Mouse (Mus musculus) forebrain, embryonic 12.5 days (tissue): ENCODE data around the gene Apol7b. TPM values are rescaled to one million over a fixed set of nuclear protein-coding genes. Genes with fewer than 3 reads are reported as not detected.
"Not testable (repeated sequence)": the region's sequence is repeated elsewhere in the genome, so short reads cannot be mapped to it uniquely, and the experiment has no call there.

Experiments used
- ATAC-seq: fragments of 200-750 bp; cut with Nextera tagmentation; 2 replicates; pipeline ENCODE4 v1.8.0; 2017; ENCODE audit warnings: moderate TSS enrichment; ENCODE audit not compliant: low FRiP score
- H3K27ac ChIP-seq: fragments of 300-500 bp; sonication (generic); 2 replicates; pipeline ENCODE4 v1.5.1; 2016; ENCODE audit warnings: mild to moderate bottlenecking
- H3K27me3 ChIP-seq: fragments of 300-500 bp; sonication (generic); 2 replicates; pipeline ENCODE4 v1.6.1; 2016; ENCODE audit warnings: mild to moderate bottlenecking
- H3K36me3 ChIP-seq: fragments of 300-500 bp; sonication (generic); replicated peaks from 2 replicates; pipeline ENCODE4 v1.6.1; 2016; ENCODE audit warnings: mild to moderate bottlenecking
- H3K4me1 ChIP-seq: fragments of 300-500 bp; sonication (generic); 2 replicates; pipeline ENCODE4 v1.6.1; 2016
- H3K4me2 ChIP-seq: fragments of 300-500 bp; sonication (generic); 2 replicates; pipeline ENCODE4 v1.6.1; 2016; ENCODE audit warnings: mild to moderate bottlenecking, moderate library complexity
- H3K4me3 ChIP-seq: fragments of 300-500 bp; sonication (generic); replicated peaks from 2 replicates; pipeline ENCODE4 v1.5.1; 2016; ENCODE audit warnings: mild to moderate bottlenecking
- H3K9ac ChIP-seq: fragments of 300-500 bp; sonication (generic); 2 replicates; pipeline ENCODE4 v1.6.1; 2016; ENCODE audit warnings: mild to moderate bottlenecking
- H3K9me3 ChIP-seq: fragments of 300-500 bp; sonication (generic); 2 replicates; pipeline ENCODE4 v1.6.1; 2016
- WGBS: fragments of 180-500 bp; shearing (Covaris S2); methylation state at CpG from one replicate; pipeline ENCODE4 v1.1.7; 2016; 5-methylcytosine and 5-hydroxymethylcytosine counted together
- polyA plus RNA-seq: library from polyadenylated mRNA; unstranded; fragments of >200 nt; fragmentation: Nextera tagmentation; extraction: Ambion mirVana; gene quantifications from 2 replicates; pipeline ENCODE4 v1.2.1, GENCODE M21; 2016

Apol7b gene
- polyA plus RNA-seq, 1 experiment from 2014 or later: not detected

DNA sequence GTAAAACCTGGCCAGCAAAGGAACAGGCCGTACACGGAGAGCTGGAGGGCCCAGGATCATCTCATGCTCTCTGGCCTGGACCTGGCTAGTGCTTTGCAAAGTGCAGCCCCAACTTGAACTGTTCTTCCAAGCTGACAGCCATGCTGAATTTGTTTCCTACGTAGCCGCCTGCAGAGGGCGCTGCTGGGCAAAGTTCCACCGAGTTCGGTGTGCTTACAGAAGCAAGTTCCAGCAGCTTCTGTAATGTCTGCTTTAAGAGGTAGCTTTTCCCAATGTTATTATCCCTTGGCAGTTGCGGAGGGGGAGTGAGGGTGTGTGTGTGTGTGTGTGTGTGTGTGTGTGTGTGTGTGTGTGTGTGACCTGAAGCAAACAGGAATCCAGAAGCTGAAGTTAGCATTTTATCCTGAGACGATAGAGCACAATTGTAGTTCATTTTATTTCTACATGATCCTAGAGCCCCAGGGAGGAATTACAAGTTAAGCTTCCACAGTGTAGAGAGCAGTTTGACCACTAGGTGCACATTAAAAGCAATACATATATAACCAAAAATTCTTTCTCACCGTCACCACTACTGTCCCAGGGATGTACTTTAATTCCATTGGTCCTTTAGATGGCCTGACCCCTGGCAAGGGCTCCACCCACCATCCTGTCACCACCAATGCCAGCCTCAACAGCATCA, 30.5 kb downstream of the Apol7b start:
- not testable (repeated sequence) for H3K27ac ChIP-seq, ATAC-seq, H3K4me1 ChIP-seq, H3K9me3 ChIP-seq, H3K27me3 ChIP-seq, H3K9ac ChIP-seq, H3K36me3 ChIP-seq, H3K4me2 ChIP-seq, H3K4me3 ChIP-seq
- 12% methylated on average over 5 of the region's 10 CpGs for WGBS

DNA sequence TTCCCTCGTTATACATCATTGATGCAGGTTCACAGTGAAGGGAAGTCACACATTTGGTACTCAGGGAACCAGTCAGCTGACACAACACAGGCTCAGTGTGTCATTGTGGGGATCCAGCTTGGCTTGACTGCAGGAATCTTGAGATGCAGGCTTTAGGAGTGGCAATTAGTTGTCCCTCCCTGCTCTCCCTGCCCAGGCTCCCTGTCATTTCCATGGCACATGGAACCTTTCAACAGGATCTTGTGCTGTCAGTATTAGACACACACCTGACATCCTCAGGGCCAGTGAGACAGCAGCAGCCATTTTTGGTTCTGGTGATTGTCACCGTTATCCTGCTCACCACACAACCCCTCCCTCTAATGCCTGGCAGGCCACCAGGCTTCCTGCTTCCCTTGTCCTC, 31.6 kb downstream of the Apol7b start:
- not testable (repeated sequence) for H3K4me1 ChIP-seq, H3K36me3 ChIP-seq, H3K27ac ChIP-seq, H3K4me3 ChIP-seq, H3K9ac ChIP-seq, H3K4me2 ChIP-seq, H3K9me3 ChIP-seq, ATAC-seq, H3K27me3 ChIP-seq
- 78% methylated on average over 2 of the region's 2 CpGs for WGBS

DNA sequence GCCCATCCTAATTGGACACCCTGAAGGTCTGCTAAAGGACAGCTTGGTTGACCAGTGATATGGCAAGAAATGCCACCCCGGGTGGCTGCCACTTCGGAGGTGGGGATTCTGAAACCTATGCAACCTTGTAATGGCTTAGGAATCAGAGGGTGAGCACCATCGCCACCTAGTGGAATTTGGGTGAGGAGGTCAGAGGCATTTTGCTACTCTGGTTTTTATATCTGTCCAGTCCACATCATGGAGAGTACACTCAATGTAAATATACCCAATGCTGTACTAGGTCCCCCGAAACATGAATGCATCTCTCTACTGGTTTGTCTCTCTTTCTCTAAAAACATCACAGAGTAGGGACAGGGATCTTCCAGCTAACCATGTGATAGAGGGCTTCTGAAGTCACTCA, 34.6 kb downstream of the Apol7b start:
- H3K9ac ChIP-seq, H3K4me3 ChIP-seq, ATAC-seq, H3K9me3 ChIP-seq, H3K27ac ChIP-seq, H3K4me1 ChIP-seq, H3K27me3 ChIP-seq, H3K36me3 ChIP-seq, H3K4me2 ChIP-seq: not testable (repeated sequence)
- 36% methylated on average over 4 of the region's 4 CpGs for WGBS

DNA sequence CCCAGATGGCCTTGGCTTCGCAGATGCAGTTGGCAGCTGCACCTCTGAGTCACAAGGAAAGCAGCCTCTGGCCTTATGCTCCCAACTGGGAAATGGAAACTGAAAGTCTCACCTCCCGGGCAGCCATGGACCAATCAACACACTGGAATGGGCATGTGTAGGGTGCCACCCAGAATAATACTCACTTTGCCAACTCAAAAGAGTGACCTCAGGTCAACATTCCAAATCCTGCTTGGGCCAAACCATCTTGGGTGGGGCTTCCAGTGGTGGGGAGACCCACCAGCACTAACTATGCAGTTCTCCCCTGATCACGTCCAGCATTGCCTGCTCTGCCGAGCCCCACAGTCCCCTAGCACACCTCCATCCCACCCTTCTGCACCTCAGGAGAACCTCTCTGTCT, 36.3 kb downstream of the Apol7b start, which contains the start of gene Apol9a:
Gene Apol9a (minus strand): TSS at position 101 of the 400 bp plus-strand sequence.
- WGBS: 90% methylated on average over 1 of the region's 4 CpGs
- H3K9ac ChIP-seq, H3K36me3 ChIP-seq, H3K9me3 ChIP-seq, H3K4me2 ChIP-seq, H3K27me3 ChIP-seq, H3K4me3 ChIP-seq, H3K4me1 ChIP-seq, H3K27ac ChIP-seq, ATAC-seq: not testable (repeated sequence)

DNA sequence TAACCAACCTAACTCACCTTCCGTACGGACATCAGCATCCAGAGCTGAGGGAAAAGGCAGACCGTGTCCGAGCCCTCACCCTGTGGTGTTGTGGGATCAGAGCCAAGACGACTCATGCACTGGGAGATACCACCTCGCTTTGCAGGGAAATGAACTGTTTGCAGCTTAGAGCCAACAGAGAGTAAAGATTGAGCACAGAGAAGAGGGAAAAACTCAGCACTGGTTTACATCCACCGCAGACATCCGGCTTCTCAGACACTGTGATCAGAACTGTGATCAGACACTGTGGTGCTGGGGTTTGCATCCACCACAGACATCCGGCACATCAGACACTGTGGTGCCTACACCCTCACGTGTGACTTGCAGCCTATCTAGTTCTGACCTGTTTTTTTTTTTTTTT, 40.9 kb downstream of the Apol7b start:
- not testable (repeated sequence) for H3K9ac ChIP-seq, H3K9me3 ChIP-seq, H3K36me3 ChIP-seq, H3K4me3 ChIP-seq, ATAC-seq, H3K4me1 ChIP-seq, H3K4me2 ChIP-seq, H3K27ac ChIP-seq, H3K27me3 ChIP-seq
- 86% methylated on average over 10 of the region's 10 CpGs for WGBS

DNA sequence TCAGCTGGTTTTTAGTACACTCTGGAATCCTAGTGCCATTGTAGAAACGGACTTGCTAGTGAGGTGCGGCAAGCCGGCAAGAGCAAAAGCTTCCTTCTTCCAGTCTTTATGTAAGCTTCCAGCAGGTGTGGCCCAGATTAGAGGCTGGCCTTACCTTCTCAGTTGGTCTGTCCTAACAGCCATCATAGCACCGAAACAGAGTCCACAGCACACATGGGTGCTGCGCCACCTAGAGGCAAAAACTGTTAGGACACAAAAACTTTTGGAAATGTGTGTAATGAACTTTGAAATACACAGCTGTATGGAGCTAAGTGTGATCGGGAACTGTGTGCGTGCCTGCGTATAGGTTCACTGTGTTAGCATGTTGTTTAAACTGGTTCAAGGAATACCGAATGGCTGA, 48.3 kb downstream of the Apol7b start, which contains the start of gene Apol7a:
Gene Apol7a (minus strand): TSS at position 84 of the 400 bp plus-strand sequence.
- H3K9ac ChIP-seq, H3K27me3 ChIP-seq, H3K4me2 ChIP-seq, ATAC-seq, H3K4me3 ChIP-seq, H3K27ac ChIP-seq, H3K9me3 ChIP-seq, H3K36me3 ChIP-seq, H3K4me1 ChIP-seq: not testable (repeated sequence)
- 61% methylated on average over 9 of the region's 9 CpGs for WGBS

DNA sequence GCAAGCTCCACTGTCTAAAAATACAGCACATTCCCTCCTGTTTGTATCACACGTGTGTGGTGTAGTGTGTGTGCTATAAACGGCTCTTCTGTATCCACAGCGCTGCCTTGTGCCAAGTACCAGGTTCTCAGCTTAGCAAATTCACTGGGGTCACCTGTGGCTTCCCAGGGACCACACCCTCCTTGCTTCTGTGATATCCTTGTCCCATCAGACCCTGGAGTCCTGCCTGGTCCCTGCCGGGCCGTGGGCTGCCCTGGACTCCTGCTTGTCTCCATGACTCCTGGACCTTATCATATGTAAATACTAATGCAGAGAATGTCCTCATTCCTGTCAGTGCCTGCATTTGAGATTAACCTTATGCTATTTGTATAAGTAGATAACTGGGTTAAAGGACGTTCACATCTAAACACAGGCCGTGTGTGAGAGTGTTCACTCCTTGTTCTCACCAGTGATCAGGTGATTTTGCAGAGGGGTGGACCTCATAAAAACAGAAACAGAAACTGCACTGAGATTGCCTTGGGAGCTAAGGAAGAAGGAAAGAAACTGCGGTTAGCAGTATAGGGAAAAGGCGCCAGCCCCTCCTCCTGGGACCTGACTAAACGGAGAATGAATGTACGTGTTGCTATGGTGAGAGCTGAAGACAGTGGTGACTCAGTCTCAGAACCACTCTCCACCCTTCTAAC, 49.7 kb downstream of the Apol7b start:
- 80% methylated on average over 11 of the region's 11 CpGs for WGBS
- ATAC-seq, H3K4me2 ChIP-seq, H3K27me3 ChIP-seq, H3K9me3 ChIP-seq, H3K9ac ChIP-seq, H3K36me3 ChIP-seq, H3K4me3 ChIP-seq, H3K4me1 ChIP-seq, H3K27ac ChIP-seq: not testable (repeated sequence)

DNA sequence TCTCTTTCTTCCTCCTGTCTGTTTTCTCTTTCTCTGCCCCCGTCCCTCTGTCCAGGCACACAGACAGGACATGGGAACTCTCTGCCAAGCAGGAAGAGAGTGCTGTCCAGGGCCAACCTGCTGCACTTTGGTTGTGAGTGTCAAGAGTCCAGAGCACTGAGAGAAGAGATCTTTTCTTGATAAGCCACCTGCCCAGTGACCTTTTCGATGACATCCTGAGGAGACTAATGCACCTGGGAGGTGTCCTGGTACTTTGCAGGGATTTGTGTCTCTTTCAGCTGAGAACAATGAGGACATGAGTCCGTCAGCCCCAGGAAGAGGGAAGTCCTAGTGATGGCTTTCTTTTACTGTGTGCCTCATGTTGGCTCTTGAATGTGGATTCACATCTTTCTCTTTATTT, 53.5 kb downstream of the Apol7b start:
- H3K4me3 ChIP-seq, H3K36me3 ChIP-seq, H3K27me3 ChIP-seq, ATAC-seq, H3K27ac ChIP-seq, H3K9ac ChIP-seq, H3K4me1 ChIP-seq, H3K9me3 ChIP-seq, H3K4me2 ChIP-seq: not testable (repeated sequence)
- 75% methylated on average over 3 of the region's 3 CpGs for WGBS

DNA sequence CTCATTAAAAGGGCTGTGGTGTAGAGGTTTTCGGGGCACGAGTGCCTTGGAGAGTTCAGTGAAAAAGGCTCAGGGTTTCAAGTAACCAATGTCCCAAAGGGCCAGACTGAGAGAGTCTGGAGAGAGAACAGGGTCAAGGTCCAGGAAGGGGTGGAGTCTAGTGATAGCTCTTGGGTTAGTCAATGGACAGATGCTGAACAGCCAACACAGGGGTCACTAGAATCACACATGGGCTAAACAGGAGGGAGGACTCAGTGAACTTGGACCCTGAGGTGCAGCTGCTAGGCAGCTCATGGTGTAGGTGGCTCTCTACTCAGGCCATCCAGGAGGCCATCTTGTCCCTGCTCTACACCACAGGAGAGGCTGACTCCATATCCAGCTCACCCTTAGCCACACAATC, 59.8 kb downstream of the Apol7b start:
- no peak overlapping the region for H3K9ac ChIP-seq
- H3K27ac ChIP-seq: no peak overlapping the region
- no peaks in the 10 kb centered on the region for H3K4me1 ChIP-seq
- no peak overlapping the region for H3K4me2 ChIP-seq
- WGBS: 91% methylated on average over 2 of the region's 2 CpGs
- H3K27me3 ChIP-seq: no peaks in the 10 kb centered on the region
- H3K36me3 ChIP-seq: no peaks in the 10 kb centered on the region
- no peaks in the 10 kb centered on the region for H3K9me3 ChIP-seq
- no peak overlapping the region for H3K4me3 ChIP-seq
- no peak for ATAC-seq

DNA sequence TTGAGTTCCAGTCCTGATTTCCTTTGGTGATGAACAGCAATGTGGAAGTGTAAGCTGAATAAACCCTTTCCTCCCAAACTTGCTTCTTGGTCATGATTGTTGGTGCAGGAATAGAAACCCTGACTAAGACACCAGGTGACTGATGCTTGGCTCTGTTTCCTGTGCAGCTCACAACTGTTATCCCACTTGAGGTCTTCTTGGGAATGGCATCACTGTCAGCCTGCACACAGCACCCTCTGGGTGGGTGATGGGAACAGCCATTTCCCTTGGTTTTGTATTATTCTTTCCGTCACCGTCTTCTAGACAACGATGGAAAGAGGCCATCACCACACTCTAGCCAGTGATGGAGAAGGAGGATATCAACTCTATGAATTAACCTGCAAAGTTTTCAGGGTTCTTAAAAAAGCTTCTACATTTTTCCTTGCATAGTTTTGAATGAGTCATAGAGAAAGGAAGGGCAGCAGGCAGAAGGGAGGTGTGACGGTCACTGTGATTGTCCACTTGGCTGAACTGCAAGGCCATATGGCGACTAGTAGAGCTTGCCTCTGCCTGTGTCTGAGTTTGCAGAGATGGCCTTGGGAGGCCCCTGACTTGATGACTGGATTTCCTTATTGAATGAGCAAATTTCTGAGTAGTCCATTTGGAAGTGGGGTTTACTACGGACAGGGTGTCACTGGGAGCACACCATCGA, 62.8 kb downstream of the Apol7b start:
- Histone ChIP-seq H3K27ac (no peak overlapping the region), H3K4me2 (no peak overlapping the region), H3K9ac (no peak overlapping the region), H3K36me3 (no peaks in the 10 kb centered on the region), H3K4me3 (no peak overlapping the region), H3K4me1 (no peaks in the 10 kb centered on the region), H3K27me3 (no peaks in the 10 kb centered on the region), H3K9me3 (no peaks in the 10 kb centered on the region)
- 94% methylated on average over 7 of the region's 7 CpGs for WGBS
- no peak for ATAC-seq

DNA sequence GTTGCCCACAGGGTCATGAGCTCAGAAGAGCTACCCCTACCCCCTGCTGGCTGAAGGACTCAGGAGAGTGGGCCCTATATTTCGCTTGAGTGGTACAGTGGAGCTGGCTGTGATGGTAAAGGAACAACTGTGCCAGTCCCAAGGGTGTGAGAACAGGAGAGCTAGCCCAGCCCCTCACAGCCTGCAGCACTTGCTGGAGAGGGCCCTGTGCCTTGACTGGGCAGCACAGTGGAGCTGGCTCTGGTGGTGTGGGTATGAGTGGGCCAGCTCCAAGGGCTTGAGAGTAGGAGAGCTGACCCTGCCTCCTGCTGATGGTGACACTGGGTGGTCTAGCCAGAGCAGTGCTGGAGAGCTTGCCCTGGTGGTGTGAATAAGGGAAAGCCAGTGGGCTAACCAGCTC, 64.4 kb downstream of the Apol7b start:
- Histone ChIP-seq H3K9me3 (no peaks in the 10 kb centered on the region), H3K27ac (no peak overlapping the region), H3K4me3 (no peak overlapping the region), H3K4me1 (no peaks in the 10 kb centered on the region), H3K4me2 (no peak overlapping the region), H3K36me3 (no peaks in the 10 kb centered on the region), H3K9ac (no peak overlapping the region), H3K27me3 (no peaks in the 10 kb centered on the region)
- no peak for ATAC-seq
- WGBS: 59% methylated on average over 1 of the region's 1 CpGs

DNA sequence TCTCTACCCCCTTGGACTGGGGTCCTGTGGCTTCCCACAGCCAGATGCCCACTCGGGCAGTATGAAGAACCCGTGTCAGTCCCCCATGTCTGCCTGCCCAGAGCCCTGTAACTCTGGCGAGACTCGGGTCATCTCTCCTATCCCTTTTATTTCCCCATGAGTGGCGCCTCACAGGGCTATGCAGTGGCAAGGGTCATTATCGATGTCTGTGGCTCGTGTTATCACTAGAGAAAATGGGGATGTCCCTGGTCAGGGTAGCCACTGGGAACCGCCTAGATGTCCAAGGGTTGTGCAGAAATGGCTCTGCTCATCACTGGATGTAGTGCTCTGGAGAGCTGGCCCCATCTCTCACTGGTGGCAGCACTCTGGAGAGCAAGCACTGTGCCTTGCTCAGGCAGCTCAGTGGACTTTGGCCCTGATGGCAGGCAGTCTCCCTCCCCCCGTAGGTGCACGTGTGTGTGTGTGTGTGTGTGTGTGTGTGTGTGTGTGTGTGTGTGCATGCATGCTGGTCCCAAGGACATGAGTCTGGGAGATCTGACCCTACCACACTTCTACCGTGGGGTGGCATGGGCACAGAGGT, 64.9 kb downstream of the Apol7b start:
- no peaks in the 10 kb centered on the region for H3K27me3 ChIP-seq
- no peak overlapping the region for H3K27ac ChIP-seq
- no peak for ATAC-seq
- WGBS: 86% methylated on average over 10 of the region's 11 CpGs
- no peak overlapping the region for H3K9ac ChIP-seq
- no peaks in the 10 kb centered on the region for H3K4me1 ChIP-seq
- H3K9me3 ChIP-seq: no peaks in the 10 kb centered on the region
- no peaks in the 10 kb centered on the region for H3K36me3 ChIP-seq
- H3K4me3 ChIP-seq: no peak overlapping the region
- H3K4me2 ChIP-seq: no peak overlapping the region
